Mouse (Mus musculus) frontal cortex, postnatal 25 days (tissue): ENCODE results near the gene Cfl2.
"Not testable (repeated sequence)": the region's sequence is repeated elsewhere in the genome, so short reads cannot be mapped to it uniquely, and the experiment has no call there.

Experiments
- DNase-seq, 2 experiments: peaks; one replicate each; pipeline ENCODE4 v3.0.0; 2022; ENCODE audit warnings: low spot score in 2 of 2

Cfl2 gene

DNA sequence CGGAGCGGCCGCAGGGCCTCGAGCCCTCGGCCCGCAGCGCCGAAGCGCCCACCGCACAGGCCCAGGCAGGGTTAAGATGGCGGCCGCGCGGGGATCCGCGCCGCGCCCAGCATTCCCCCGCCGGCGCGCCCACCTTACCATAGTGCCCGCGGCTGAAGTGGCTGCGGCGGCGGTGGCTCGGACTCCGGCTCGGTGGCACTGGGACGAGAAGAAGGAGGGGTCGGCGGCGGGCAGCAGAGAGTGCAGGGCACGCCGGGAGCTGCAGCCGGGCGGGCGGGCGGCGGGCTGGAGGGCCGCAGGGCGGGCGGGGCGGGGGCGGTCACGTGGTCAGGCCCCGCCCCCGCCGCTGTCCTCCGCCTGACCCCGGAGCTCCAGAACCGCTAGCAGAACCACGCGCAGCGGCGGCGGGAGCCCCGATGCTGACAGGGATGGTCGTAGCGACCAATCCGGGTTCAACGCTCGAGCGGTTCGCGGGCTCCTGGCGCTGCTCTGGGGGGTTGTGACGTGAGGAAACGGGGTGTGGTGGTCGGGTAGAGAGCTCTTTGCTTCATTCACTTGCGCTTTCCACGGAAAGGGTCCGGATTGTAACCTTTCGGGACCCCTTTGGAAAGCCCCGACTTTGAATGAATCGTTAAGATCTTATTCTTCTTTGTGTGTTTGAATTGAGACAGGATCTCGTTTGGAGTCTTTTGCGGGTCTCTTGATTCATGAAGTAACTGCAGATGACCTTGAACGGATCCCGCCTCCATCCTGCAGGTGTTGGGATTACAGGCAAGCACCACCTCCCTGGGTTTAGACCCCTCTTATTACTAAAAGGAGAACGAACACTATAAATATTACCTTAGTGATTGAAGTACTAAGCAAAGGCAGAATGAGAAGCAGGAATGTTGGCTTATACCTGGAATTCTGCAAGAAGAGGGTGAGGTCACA lies at the start of gene Cfl2:
Gene Cfl2, minus strand, starts transcription at position 272 of the 930 bp plus-strand sequence.
- peak; percentile 70 to 73 for DNase-seq

GRCm38 (mm10) chr12:54910387-54910786 lies 47.7 kb upstream of the Cfl2 start:
- DNase-seq = no peak

- DNase-seq = not testable (repeated sequence)
These were observed 29.9 kb upstream of the Cfl2 start for GRCm38 (mm10) chr12:54892559-54892958.

DNA sequence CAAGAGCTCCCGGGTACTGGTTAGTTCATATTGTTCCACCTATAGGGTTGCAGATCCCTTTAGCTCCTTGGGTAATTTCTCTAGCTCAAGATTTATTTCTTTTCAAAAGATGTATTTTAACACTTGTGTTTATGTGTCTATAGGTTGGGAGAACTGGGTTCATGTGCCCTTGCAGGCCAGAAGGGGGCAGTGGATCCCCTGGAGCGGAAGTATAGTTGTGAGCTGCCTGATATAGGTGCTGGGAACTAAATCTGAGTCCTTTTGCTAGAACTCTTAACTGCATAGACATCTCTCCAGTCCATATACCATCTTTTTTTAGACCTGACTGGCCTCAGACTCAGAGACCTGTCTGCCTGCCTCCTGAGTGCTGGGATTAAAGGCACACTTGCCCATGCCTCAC lies 27.7 kb upstream of the Cfl2 start:
- DNase-seq = no peak

GRCm38 (mm10) chr12:54887580-54888127 lies 25.0 kb upstream of the Cfl2 start:
- DNase-seq = no peak

DNA sequence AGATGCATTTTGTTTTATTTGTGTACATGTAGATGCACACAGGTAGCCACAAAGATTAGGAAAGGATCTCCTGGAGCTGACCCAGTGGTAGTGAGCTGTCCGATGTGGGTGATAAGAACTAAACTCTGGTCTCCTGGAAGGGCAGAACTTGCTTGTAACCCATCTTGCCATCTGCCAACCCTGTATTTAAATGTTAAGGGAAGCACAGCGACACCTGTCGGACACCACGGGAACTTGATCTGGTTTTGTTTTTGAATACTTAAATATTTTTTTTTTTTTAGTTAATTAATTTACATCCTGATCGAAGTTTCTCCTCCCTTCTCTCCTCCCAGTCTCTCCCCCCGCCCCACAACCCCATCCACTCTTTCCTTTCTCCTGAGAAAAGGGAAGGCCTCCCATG lies 17.0 kb upstream of the Cfl2 start:
- peak; percentile 26 to 39 for DNase-seq

DNA sequence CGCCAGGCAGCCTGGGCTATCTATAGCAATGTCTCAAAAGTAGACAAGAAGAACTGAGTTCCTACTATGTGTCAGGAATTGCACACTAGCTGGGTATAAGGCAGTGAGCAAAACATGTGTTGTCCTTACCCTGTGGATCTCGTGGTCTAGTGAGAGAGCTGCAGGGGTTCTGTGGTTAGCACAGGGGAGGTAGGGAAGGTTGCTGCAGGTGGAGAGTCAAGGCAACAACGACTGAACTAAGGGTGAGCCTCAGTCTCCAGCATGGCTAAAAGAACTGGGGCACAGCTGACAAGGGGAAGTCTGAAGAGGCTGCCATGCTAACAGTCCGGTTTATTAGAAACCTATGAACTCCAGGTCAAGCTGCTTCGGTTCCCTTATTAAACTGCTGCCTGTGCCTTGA lies 16.5 kb upstream of the Cfl2 start:
- DNase-seq = no peak

DNA sequence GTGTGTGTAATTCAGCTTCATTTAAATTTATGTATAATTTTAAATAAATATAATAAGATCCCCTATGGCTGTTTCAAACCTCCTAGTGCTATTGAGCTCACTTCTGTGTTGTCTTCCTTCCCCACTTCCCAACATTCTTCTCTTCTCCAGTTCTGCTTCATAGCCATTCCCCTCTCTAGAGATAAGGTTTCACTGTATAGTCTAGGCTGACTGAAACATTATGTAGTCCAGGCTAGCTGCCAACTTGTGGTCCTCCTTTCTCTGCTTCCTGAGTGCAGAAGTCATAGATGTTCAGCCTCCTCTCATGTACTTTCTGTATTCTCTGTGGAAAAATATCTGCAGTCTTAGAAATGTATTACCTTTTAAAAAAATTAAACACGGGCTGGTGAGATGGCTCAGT lies 15.2 kb upstream of the Cfl2 start:
- DNase-seq = no peak

DNA sequence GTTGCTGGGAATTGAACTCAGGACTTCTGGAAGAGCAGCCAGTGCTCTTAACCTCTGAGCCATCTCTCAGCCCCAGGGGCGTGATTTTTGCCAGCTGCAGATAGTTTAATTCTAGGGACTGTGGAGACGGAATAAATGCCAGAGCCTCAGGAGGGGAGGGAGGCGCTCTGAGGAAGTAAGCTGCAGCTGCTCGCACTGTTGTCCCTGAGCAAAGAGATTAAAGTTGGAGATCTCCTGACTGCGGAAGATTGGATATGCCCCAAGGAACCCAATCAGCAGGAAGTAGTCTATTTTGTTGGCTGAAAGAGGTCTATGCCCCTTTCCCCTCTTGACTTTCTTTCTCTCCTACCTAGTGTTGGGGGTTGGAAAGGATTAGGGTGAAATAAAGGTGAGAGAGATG lies 14.2 kb upstream of the Cfl2 start:
- DNase-seq = no peak

- no peak for DNase-seq
These were observed 12.0 kb upstream of the Cfl2 start for GRCm38 (mm10) chr12:54874711-54875110.

GRCm38 (mm10) chr12:54861991-54862605 lies 579 bp downstream of the Cfl2 start:
- DNase-seq = peak; percentile 6 to 21

GRCm38 (mm10) chr12:54859531-54859930 lies 3.1 kb downstream of the Cfl2 start:
- no peak for DNase-seq

DNA sequence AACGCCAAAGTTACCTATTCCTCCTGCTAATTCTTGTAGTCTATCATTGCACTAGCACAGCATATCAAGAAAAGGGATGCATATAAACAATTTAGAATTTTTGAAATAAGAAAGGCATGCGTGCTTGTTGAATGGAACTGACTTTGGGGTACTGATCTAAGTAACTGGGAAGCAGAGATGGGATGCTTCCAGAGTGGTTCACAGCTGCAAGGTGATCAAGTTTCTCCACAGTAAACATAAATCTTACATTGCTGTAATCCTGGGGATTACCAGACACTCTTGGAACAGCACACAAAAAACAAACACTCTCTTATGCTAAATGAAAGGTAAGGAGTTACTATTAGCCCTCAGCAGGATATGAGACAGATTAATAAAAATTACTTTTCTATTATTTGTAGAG lies 12.1 kb downstream of the Cfl2 start:
- DNase-seq = no peak

- DNase-seq = no peak
These were observed 18.3 kb downstream of the Cfl2 start for GRCm38 (mm10) chr12:54844415-54844814.

DNA sequence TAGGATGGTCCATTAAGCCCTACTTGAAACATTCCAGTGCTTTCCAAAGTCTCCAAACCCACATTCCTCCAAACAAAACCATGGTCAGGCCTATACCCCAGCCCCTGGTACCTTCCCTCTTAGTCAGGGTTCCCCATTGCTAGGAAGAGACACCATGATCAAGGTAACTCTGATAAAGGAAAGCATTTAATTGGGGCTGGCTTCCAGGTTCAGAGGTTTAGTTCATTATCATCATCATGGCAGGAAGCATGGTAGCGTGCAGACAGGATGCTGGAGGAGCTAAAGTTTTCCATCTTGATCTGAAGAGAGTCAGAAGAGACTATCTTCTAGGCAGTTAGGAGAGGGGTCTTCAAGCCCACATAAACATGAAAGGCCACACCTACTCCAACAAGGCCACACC lies 21.1 kb downstream of the Cfl2 start:
- no peak for DNase-seq

DNA sequence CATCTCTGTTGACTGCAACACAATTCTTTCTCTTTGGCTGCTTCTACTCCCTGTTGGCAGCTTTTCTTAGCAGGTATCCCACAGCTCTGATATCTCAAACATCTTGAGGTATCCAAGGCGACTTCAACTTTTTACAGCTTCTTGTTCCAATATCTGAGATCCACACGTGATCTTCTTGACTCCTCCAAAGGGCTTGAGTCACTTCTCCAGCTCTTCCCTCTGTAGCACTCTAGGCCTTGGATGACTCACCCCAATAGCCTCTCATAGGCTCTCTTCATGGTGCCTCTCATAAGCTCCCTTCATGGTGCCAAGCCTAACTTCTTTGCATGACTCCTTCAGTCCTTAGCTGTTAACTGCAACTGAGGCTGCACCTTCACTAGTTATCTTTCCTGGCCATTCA lies 22.9 kb downstream of the Cfl2 start:
- DNase-seq = no peak

GRCm38 (mm10) chr12:54838931-54839330 lies 23.7 kb downstream of the Cfl2 start:
- no peak for DNase-seq

GRCm38 (mm10) chr12:54835608-54836570 lies 26.8 kb downstream of the Cfl2 start:
- no peak for DNase-seq

GRCm38 (mm10) chr12:54834925-54835447 lies 27.7 kb downstream of the Cfl2 start:
- DNase-seq = peak; percentile 37 to 49

GRCm38 (mm10) chr12:54833856-54834399 lies 28.7 kb downstream of the Cfl2 start:
- no peak for DNase-seq

DNA sequence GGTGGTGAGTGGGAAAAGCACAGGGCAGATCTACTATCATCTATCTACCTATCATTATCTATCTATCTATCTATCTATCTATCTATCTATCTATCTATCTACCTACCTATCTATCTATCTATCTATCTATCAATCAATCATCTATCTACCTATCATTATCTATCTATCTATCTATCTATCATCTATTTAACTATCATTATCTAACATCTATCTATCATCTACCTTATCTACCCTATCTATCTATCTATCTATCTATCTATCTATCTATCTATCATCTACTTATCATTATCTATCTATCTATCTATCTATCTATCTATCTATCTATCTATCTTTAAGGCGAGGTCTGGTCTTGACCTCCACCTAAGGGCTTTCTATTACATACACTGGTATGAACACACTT lies 30.8 kb downstream of the Cfl2 start:
- not testable (repeated sequence) for DNase-seq
